Mouse (Mus musculus): ENCODE measurements around the gene Mrpl53.

DNA sequence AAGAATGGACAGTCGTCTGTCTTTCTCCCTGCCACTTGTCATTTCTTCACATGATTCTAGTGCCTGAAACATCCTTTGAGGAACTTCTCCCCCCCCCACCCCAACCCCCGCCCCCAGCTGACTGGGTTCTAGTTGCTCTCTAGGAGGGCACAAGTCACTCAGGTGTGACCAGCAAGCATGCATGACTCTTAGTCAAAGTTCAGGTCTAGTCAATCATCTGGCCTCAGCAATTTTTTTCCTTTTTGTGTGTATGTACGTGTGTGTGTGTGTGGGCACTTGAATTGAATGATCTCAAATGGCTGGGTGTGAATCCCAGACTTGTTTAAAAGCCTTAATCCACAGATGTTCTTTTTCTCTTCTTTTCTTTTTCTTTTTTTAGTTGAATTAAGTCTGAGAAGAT is 25.4 kb downstream of the Mrpl53 start:
- TF ChIP-seq POLR2A (IDR thresholded peaks at IDR 0.05; ENCODE audit: low read depth, low read length) = no peak
- TF ChIP-seq CTCF (IDR thresholded peaks at IDR 0.05; ENCODE audit: extremely low read depth, insufficient read depth, insufficient read length, insufficient replicate concordance) = no peak

Measured in spleen, adult 2 months (tissue).